ENCODE assay signal across 8 mouse cellular contexts in the genomic region with DNA sequence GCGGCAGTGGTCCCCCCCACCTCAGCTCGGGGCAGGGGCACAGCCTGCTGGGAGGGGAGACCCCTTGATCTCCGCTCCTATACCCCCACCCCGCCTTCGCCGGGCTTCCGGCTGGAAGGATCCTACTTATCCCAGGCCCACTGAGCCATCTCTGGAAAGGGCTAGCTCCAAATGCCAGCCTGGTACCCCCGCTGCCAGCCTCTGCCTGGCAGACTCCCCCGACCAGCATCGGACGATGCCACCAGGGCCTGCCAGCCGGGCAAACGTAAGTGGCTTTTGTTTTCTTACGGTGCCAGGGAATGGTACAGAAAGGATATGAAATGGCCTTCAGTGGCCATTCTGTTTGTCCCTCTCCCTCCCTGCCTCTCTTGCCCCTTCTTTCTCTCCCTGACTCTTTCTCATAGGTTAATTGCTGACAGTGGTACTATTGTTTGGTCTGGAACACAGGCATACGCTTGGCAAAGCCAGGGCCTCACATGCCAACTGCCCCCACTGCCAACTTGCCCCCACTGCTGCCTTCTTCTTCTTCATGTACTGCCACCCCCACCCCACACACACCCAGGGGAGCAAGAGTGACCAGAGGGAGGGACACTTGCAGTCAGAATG. TPM values are rescaled to one million over a fixed set of nuclear protein-coding genes. Genes with fewer than 3 reads are reported as not detected.
A peak's percentile ranks its signal among the peaks of the same experiment; 100 is the strongest.
DNase-seq lines count a peak whose midpoint lies in the region; ATAC-seq and TF ChIP-seq lines count a peak whose summit lies in the region.

No protein-coding gene starts in this region.

- 0 out of 2 replicates have a peak overlapping the region, but pooled peaks have one; percentile 21 for H3K9ac ChIP-seq in lung, embryonic 14.5 days
- H3K9ac ChIP-seq in lung, postnatal 0 days (replicated peaks; ENCODE audit: low read depth) = no peak overlapping the region
- no peak overlapping the region for H3K9ac ChIP-seq in hindbrain, embryonic 14.5 days
- no peak overlapping the region for H3K9ac ChIP-seq in midbrain, postnatal 0 days (replicated peaks; ENCODE audit: low read length, poor library complexity, severe bottlenecking)

- no peaks in the 10 kb centered on the region for H3K27me3 ChIP-seq in lung, embryonic 14.5 days (ENCODE audit: insufficient read depth, low read length)
- no peaks in the 10 kb centered on the region for H3K27me3 ChIP-seq in lung, postnatal 0 days (replicated peaks; ENCODE audit: insufficient read depth, low read length)
- no peaks in the 10 kb centered on the region for H3K27me3 ChIP-seq in hindbrain, embryonic 14.5 days (ENCODE audit: control insufficient read depth, insufficient read depth, low read length)
- no peaks in the 10 kb centered on the region for H3K27me3 ChIP-seq in midbrain, postnatal 0 days (ENCODE audit: insufficient read depth, low read length)

- peak overlapping the region; percentile 92 for H3K27ac ChIP-seq in gastrocnemius, adult 2 months
- H3K27ac ChIP-seq in lung, embryonic 14.5 days (ENCODE audit: low read depth) = peak overlapping the region; percentile 79
- no peak overlapping the region for H3K27ac ChIP-seq in lung, postnatal 0 days (ENCODE audit: low read length)
- peak overlapping the region; percentile 56 for H3K27ac ChIP-seq in hindbrain, embryonic 14.5 days
- H3K27ac ChIP-seq in midbrain, postnatal 0 days (ENCODE audit: low read depth, low read length) = 0 out of 2 replicates have a peak overlapping the region, but pooled peaks have one; percentile 3

- intact Hi-C loops in gastrocnemius, adult 2 months (cut with DNase I) = loop anchor here (2.0 kb wide), 1 partner anchor 22 kb away; no protein-coding TSS in a partner anchor

- no peak for TF ChIP-seq CTCF in gastrocnemius, adult 2 months (IDR thresholded peaks at IDR 0.05)
- TF ChIP-seq CTCF in lung, embryonic 14.5 days (IDR thresholded peaks at IDR 0.05; ENCODE audit: low read depth) = no peak
- no peak for TF ChIP-seq CTCF in lung, postnatal 0 days (IDR thresholded peaks at IDR 0.05)
- TF ChIP-seq CTCF in midbrain, postnatal 0 days (IDR thresholded peaks at IDR 0.05) = no peak

- TF ChIP-seq EP300 in lung, postnatal 0 days (IDR thresholded peaks at IDR 0.05) = no peak

- WGBS in lung, embryonic 14.5 days = 90% methylated on average over 15 of the region's 15 CpGs
- 85% methylated on average over 15 of the region's 15 CpGs for WGBS in lung, postnatal 0 days
- WGBS in hindbrain, embryonic 14.5 days = 80% methylated on average over 15 of the region's 15 CpGs
- WGBS in midbrain, postnatal 0 days = 80% methylated on average over 15 of the region's 15 CpGs

- no peak for DNase-seq in gastrocnemius, adult 2 months
- DNase-seq in gastrocnemius, adult 18-20 months (ENCODE audit: low spot score) = no peak
- DNase-seq in lung, embryonic 14.5 days = no peak
- no peak for DNase-seq in lung, postnatal 0 days (ENCODE audit: low spot score)
- DNase-seq in hindbrain, embryonic 14.5 days (ENCODE audit: low spot score) = no peak
- peak; percentile 57 for DNase-seq in midbrain, postnatal 0 days (ENCODE audit: low spot score)
- DNase-seq in c-Kit-positive CD71-positive TER-119-positive erythroid progenitor cells, embryonic 14.5 days (ENCODE audit: low spot score) = no peak

- H3K4me3 ChIP-seq in gastrocnemius, adult 2 months = peak overlapping the region; percentile 82
- no peak overlapping the region for H3K4me3 ChIP-seq in lung, embryonic 14.5 days (ENCODE audit: low read depth, low read length)
- H3K4me3 ChIP-seq in lung, postnatal 0 days (ENCODE audit: low read depth, low read length) = no peak overlapping the region
- H3K4me3 ChIP-seq in hindbrain, embryonic 14.5 days (replicated peaks; ENCODE audit: low read length) = no peak overlapping the region
- H3K4me3 ChIP-seq in midbrain, postnatal 0 days (ENCODE audit: low read depth, low read length) = no peak overlapping the region

- peaks cover 14% of the 10 kb centered on the region; the same call in 1 of the 2 replicates for H3K4me1 ChIP-seq in lung, embryonic 14.5 days (ENCODE audit: insufficient read depth)
- H3K4me1 ChIP-seq in lung, postnatal 0 days (ENCODE audit: insufficient read depth, low read depth, low read length) = peaks cover 36% of the 10 kb centered on the region
- H3K4me1 ChIP-seq in hindbrain, embryonic 14.5 days (replicated peaks; ENCODE audit: control insufficient read depth, insufficient read depth, low read length) = peaks cover 17% of the 10 kb centered on the region; the same call in 1 of the 2 replicates
- peaks cover 5% of the 10 kb centered on the region; the same call in 1 of the 2 replicates for H3K4me1 ChIP-seq in midbrain, postnatal 0 days (ENCODE audit: insufficient read depth, low read length)

- 0 out of 2 replicates have a peak, but pooled peaks cover 3% of the 10 kb centered on the region for H3K36me3 ChIP-seq in lung, embryonic 14.5 days (ENCODE audit: insufficient read depth)
- H3K36me3 ChIP-seq in lung, postnatal 0 days (ENCODE audit: insufficient read depth, low read length) = no peaks in the 10 kb centered on the region
- H3K36me3 ChIP-seq in hindbrain, embryonic 14.5 days (replicated peaks; ENCODE audit: control insufficient read depth, insufficient read depth) = peaks cover 32% of the 10 kb centered on the region
- H3K36me3 ChIP-seq in midbrain, postnatal 0 days (ENCODE audit: insufficient read depth, low read length) = peaks cover 42% of the 10 kb centered on the region

- H3K4me2 ChIP-seq in lung, embryonic 14.5 days = no peak overlapping the region
- H3K4me2 ChIP-seq in lung, postnatal 0 days (replicated peaks; ENCODE audit: low read depth, low read length) = no peak overlapping the region
- H3K4me2 ChIP-seq in hindbrain, embryonic 14.5 days (replicated peaks) = no peak overlapping the region
- no peak overlapping the region for H3K4me2 ChIP-seq in midbrain, postnatal 0 days (ENCODE audit: low read depth, low read length, poor library complexity, severe bottlenecking)

- no peak for ATAC-seq in lung, embryonic 14.5 days (ENCODE audit: insufficient read depth)
- ATAC-seq in lung, postnatal 0 days = no peak
- peak; percentile 28; the same call in 1 of the 2 replicates for ATAC-seq in hindbrain, embryonic 14.5 days (ENCODE audit: low FRiP score)
- peak; percentile 45; the same call in 1 of the 2 replicates for ATAC-seq in midbrain, postnatal 0 days (ENCODE audit: low FRiP score)
- ATAC-seq in megakaryocyte-erythroid progenitor cell, adult 5-6 weeks (replicated peaks; ENCODE audit: low FRiP score, low TSS enrichment, poor library complexity, severe bottlenecking) = no peak

- H3K9me3 ChIP-seq in lung, embryonic 14.5 days (ENCODE audit: low read depth, low read length) = no peaks in the 10 kb centered on the region
- H3K9me3 ChIP-seq in lung, postnatal 0 days (ENCODE audit: low read length) = no peaks in the 10 kb centered on the region
- no peaks in the 10 kb centered on the region for H3K9me3 ChIP-seq in hindbrain, embryonic 14.5 days (ENCODE audit: control insufficient read depth, low read length)
- H3K9me3 ChIP-seq in midbrain, postnatal 0 days (ENCODE audit: low read length) = no peaks in the 10 kb centered on the region

RNA-seq across cellular contexts. Expression of gene Pik3c2b, which starts 23.3 kb away (rescaled TPM):
- 10 to 100 TPM in 1 of 2 experiments, 1 to 10 TPM in 1; 9.8 to 11.0 TPM for total RNA-seq in gastrocnemius, adult 2 months (2021)
- 10 to 100 TPM in 1 of 2 experiments, 1 to 10 TPM in 1; 8.2 to 10.8 TPM for total RNA-seq in gastrocnemius, adult 18-20 months (2021)
- 7.1 TPM in 2 replicates for polyA plus RNA-seq in lung, embryonic 14.5 days (2014; fragmentation: Nextera tagmentation; extraction: Ambion mirVana)
- 4.3 and 4.6 TPM in 2 replicates for polyA plus RNA-seq in lung, postnatal 0 days (2015; fragmentation: Nextera tagmentation; extraction: Ambion mirVana)
- polyA plus RNA-seq in hindbrain, embryonic 14.5 days (2014; fragmentation: Nextera tagmentation; extraction: Ambion mirVana) = 13.7 and 14.8 TPM in 2 replicates
- total RNA-seq in midbrain, postnatal 0 days (2014; rRNA removed) = 21.3 and 28.5 TPM in 2 replicates
- polyA plus RNA-seq in midbrain, postnatal 0 days (2015; fragmentation: Nextera tagmentation; extraction: Ambion mirVana) = 8.4 and 9.2 TPM in 2 replicates
- 3.5 and 4.0 TPM in 2 replicates for total RNA-seq in megakaryocyte-erythroid progenitor cell, adult 5-6 weeks (2014; fragmentation: Nextera tagmentation)
- 0.33 and 0.88 TPM in 2 replicates for total RNA-seq in megakaryocyte-erythroid progenitor cell, adult 5-6 weeks (2017)

RNA-seq across cellular contexts. Expression of gene Mdm4, which starts 38.4 kb away (rescaled TPM):
- total RNA-seq in gastrocnemius, adult 2 months (2021) = 10 to 100 TPM; 26.3 to 32.4 TPM
- 10 to 100 TPM; 20.6 to 22.3 TPM for total RNA-seq in gastrocnemius, adult 18-20 months (2021)
- 43.4 and 49.5 TPM in 2 replicates for polyA plus RNA-seq in lung, embryonic 14.5 days (2014; fragmentation: Nextera tagmentation; extraction: Ambion mirVana)
- polyA plus RNA-seq in lung, postnatal 0 days (2015; fragmentation: Nextera tagmentation; extraction: Ambion mirVana) = 14.9 and 19.3 TPM in 2 replicates
- 42.4 and 51.8 TPM in 2 replicates for polyA plus RNA-seq in hindbrain, embryonic 14.5 days (2014; fragmentation: Nextera tagmentation; extraction: Ambion mirVana)
- 54.4 and 84.5 TPM in 2 replicates for total RNA-seq in midbrain, postnatal 0 days (2014; rRNA removed)
- polyA plus RNA-seq in midbrain, postnatal 0 days (2015; fragmentation: Nextera tagmentation; extraction: Ambion mirVana) = 28.2 and 28.9 TPM in 2 replicates
- total RNA-seq in megakaryocyte-erythroid progenitor cell, adult 5-6 weeks (2014; fragmentation: Nextera tagmentation) = 126 and 190 TPM in 2 replicates
- 110 and 145 TPM in 2 replicates for total RNA-seq in megakaryocyte-erythroid progenitor cell, adult 5-6 weeks (2017)

Comparison
In these comparisons a context has a peak if more than half of its experiments do, and no peak if none do; other contexts are left out.
1. ATAC-seq: peak in hindbrain, embryonic 14.5 days (single experiment) and midbrain, postnatal 0 days (single experiment); none in lung, embryonic 14.5 days (single experiment), lung, postnatal 0 days (single experiment) and megakaryocyte-erythroid progenitor cell, adult 5-6 weeks (single experiment).